Mouse (Mus musculus) testis, adult 2 months (tissue): ENCODE data around the gene Wbp4.

Source experiments
- CTCF ChIP-seq: fragments of 200-500 bp; IDR thresholded peaks from 2 replicates; pipeline ENCODE4 v1.5.1; 2012; ENCODE audit warnings: low read depth, mild to moderate bottlenecking, inconsistent platforms, low read length, moderate library complexity; ENCODE audit not compliant: control insufficient read depth, insufficient read depth, insufficient replicate concordance
- POLR2A ChIP-seq: fragments of 200-500 bp; IDR thresholded peaks from 2 replicates; pipeline ENCODE4 v1.6.1; 2012; ENCODE audit warnings: low read depth, mild to moderate bottlenecking, inconsistent platforms, low read length, moderate library complexity; ENCODE audit not compliant: control insufficient read depth

DNA sequence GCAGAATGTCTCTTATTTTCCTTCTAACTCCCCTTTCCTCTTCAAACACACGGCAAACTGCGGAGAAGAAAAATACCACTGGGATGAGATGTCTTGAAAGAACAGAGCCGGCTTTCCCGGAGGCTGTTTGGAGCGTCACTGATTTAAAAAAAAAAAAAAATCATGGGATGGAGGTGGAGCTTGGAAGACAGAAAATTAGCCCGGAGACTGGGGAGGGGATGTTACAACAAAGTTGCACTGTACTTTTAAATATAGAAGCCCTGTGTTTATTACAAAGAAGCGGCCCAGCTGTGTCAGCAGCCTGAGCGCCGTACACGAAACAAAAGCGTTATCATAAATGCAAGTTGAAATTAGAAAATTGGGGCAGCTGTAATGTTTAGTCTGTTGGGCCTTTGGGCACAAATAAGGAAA is 936 bp upstream of the Wbp4 start:
- TF ChIP-seq POLR2A (no peak), CTCF (no peak)
